Mouse (Mus musculus) right cerebral cortex, adult 18-20 months (tissue): Measurements from ENCODE around the gene H2al1d.
"Not testable (repeated sequence)": the region's sequence is repeated elsewhere in the genome, so short reads cannot be mapped to it uniquely, and the experiment has no call there.

Source experiments
- DNase-seq: peaks from one replicate; pipeline ENCODE4 v3.0.0; 2022; ENCODE audit warnings: mixed read lengths

H2al1d gene

DNA sequence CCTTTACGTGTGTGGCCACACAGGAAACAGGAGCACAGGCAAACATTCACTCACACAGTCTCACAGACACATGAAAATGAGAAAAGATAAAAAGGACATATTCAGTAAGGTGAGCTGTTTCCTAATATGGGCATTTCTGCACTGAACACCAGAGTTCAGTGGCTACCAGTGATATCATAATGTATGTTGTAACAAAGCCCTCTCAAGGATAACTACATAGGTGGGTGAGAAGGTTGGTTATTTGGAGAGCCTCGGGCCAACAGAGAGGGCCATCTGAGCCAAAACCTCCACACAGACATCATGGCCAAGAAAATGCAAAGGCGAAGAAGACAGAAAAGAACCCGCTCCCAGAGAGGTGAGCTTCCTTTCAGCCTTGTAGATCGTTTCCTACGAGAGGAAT is at the start of gene H2al1d:
TSS of gene H2al1d (plus strand) at position 301 of the 400 bp plus-strand sequence.
- DNase-seq = not testable (repeated sequence)

DNA sequence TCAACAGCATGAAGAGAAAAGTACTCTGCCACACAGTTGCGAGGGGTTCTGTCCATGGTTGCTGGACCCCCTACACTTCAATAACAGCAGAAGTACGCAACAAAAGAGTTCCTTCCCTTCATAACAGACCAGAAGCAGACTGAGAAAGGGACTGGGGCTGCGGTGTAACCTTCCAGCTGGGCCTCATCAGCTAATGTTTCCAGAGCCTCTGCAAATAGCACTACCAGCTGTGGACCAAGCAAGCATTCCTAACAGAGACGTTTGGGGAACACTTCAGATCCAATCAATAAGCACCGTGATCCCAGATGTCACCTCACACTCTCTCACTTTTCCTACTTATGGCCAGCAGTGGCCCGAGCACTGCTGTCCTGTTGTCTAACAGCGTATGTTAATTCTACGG is 43.7 kb upstream of the H2al1d start:
- DNase-seq = no peak

DNA sequence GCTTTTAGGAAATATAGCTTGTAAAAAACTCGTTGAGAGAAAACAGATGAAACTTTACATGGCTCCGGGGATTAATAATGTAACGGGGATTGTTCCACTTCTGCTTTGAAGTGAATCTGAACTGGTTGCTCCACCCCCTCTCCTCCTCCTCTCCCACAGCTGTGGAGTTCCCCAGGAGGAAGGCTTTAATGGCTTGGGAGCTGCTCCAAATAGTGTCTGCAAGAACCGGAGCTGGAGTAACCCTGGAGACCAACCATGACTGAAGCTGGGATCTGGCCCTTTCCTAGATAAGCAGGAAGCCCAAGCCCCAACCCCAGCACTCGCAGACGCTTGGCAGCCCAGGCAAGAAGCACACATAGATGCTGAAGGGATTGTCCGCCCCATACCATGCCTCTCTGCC is 40.8 kb upstream of the H2al1d start:
- DNase-seq = peak; percentile 8

DNA sequence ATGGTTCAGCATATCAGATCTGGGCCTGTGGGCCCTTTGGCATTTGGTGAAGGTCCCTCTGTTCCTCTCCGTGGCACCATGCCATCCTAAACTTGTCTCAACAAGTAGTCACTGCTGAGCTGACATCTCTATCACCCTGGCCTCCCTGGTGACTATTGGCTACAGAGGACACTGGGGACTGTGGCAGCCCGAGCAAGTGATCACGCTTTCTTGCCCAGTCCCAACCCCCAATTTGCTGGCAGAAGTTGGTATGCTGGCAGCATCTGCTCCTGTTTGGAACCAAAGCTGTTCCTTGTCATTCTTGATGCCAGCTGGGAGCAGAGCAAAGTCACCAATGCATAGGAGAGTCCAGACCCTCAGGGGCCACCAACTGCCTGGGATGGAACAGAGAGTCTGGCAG is 39.5 kb upstream of the H2al1d start:
- DNase-seq = peak; percentile 13

DNA sequence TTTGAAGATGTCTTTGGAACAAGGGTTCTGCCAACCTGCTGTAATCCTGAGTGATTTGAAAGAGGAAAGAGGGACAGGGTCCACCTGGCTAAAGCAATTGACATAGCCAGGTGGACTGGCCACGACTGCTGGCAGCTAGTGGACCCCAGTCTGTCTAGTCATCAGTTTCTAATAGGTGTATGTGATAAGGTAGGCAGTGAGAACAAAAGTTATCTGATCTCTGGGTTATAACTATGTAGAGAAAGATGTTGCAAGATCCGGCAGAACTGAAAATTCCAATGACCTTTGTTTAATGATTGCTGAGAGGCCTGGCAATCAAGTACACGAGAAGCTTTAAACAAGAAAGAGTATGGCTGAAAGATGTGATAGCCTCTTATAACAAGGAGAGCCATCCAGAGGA is 35.4 kb upstream of the H2al1d start:
- no peak for DNase-seq

- no peak for DNase-seq
Measured at GRCm38 (mm10) chrX:11277083-11277482, 31.5 kb upstream of the H2al1d start.

DNA sequence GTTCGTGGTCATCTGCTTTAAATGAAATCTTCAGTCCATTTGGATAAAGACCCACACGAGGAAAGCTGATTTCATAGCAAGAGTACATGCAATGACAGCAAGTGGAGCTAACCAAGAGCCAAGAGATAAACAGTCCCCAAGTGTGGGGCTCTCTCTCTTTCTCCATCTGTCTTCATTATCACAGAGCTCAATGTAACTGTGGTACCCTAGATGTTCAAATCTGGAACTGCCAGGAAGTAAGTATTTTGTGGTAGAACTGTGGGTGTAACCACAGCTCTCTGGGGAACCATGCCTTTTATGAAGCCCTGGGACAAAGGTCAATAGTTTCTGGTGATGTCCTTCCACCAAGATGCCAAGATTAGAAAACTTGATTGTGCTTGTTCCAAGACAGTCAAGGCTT is 27.9 kb upstream of the H2al1d start:
- DNase-seq = peak; percentile 3

- no peak for DNase-seq
Measured at GRCm38 (mm10) chrX:11288306-11288882, 20.2 kb upstream of the H2al1d start.

- no peak for DNase-seq
Measured at GRCm38 (mm10) chrX:11289244-11289643, 19.4 kb upstream of the H2al1d start.

GRCm38 (mm10) chrX:11298957-11299356 is 9.7 kb upstream of the H2al1d start, which contains the start of gene H2al1a:
Gene H2al1a, plus strand, starts transcription at chrX:11299257.
- DNase-seq = not testable (repeated sequence)

GRCm38 (mm10) chrX:11302132-11302531 is 6.5 kb upstream of the H2al1d start, which contains the start of gene H2al1b:
Gene H2al1b, plus strand, starts transcription at chrX:11302432.
- DNase-seq = not testable (repeated sequence)

DNA sequence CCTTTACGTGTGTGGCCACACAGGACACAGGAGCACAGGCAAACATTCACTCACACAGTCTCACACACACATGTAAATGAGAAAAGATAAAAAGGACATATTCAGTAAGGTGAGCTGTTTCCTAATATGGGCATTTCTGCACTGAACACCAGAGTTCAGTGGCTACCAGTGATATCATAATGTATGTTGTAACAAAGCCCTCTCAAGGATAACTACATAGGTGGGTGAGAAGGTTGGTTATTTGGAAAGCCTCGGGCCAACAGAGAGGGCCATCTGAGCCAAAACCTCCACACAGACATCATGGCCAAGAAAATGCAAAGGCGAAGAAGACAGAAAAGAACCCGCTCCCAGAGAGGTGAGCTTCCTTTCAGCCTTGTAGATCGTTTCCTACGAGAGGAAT is 3.3 kb upstream of the H2al1d start, which contains the start of gene H2al1c:
TSS of gene H2al1c (plus strand) at position 301 of the 400 bp plus-strand sequence.
- DNase-seq = not testable (repeated sequence)

DNA sequence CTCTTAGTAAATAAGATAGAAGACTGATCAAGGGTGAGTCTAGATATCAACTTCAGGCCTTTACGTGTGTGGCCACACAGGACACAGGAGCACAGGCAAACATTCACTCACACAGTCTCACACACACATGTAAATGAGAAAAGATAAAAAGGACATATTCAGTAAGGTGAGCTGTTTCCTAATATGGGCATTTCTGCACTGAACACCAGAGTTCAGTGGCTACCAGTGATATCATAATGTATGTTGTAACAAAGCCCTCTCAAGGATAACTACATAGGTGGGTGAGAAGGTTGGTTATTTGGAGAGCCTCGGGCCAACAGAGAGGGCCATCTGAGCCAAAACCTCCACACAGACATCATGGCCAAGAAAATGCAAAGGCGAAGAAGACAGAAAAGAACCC is 3.0 kb downstream of the H2al1d start, which contains the start of gene H2al1e:
TSS of gene H2al1e (plus strand) at position 301 of the 400 bp plus-strand sequence.
- not testable (repeated sequence) for DNase-seq

DNA sequence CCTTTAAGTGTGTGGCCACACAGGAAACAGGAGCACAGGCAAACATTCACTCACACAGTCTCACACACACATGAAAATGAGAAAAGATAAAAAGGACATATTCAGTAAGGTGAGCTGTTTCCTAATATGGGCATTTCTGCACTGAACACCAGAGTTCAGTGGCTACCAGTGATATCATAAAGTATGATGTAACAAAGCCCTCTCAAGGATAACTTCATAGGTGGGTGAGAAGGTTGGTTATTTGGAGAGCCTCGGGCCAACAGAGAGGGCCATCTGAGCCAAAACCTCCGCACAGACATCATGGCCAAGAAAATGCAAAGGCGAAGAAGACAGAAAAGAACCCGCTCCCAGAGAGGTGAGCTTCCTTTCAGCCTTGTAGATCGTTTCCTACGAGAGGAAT is 6.2 kb downstream of the H2al1d start, which contains the start of gene H2al1f:
TSS of gene H2al1f (plus strand) at position 301 of the 400 bp plus-strand sequence.
- DNase-seq = not testable (repeated sequence)

DNA sequence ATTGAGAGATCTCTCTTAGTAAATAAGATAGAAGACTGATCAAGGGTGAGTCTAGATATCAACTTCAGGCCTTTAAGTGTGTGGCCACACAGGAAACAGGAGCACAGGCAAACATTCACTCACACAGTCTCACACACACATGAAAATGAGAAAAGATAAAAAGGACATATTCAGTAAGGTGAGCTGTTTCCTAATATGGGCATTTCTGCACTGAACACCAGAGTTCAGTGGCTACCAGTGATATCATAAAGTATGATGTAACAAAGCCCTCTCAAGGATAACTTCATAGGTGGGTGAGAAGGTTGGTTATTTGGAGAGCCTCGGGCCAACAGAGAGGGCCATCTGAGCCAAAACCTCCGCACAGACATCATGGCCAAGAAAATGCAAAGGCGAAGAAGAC is 9.3 kb downstream of the H2al1d start, which contains the start of gene H2al1g:
TSS of gene H2al1g (plus strand) at position 301 of the 400 bp plus-strand sequence.
- DNase-seq = not testable (repeated sequence)

- DNase-seq = not testable (repeated sequence)
Measured at GRCm38 (mm10) chrX:11321192-11321591, 12.6 kb downstream of the H2al1d start, which contains the start of gene H2al1h. Gene H2al1h, plus strand, starts transcription at chrX:11321492.

GRCm38 (mm10) chrX:11324359-11324758 is 15.7 kb downstream of the H2al1d start, which contains the start of gene H2al1i:
Gene H2al1i, plus strand, starts transcription at chrX:11324659.
- DNase-seq = not testable (repeated sequence)

GRCm38 (mm10) chrX:11327522-11327921 is 18.9 kb downstream of the H2al1d start, which contains the start of gene H2al1j:
Gene H2al1j, plus strand, starts transcription at chrX:11327822.
- not testable (repeated sequence) for DNase-seq

GRCm38 (mm10) chrX:11345762-11346161 is 37.1 kb downstream of the H2al1d start:
- peak; percentile 6 for DNase-seq

GRCm38 (mm10) chrX:11346756-11347155 is 38.1 kb downstream of the H2al1d start:
- no peak for DNase-seq
